Comparison of ENCODE assay signal across 24 mouse cellular contexts in the genomic region with DNA sequence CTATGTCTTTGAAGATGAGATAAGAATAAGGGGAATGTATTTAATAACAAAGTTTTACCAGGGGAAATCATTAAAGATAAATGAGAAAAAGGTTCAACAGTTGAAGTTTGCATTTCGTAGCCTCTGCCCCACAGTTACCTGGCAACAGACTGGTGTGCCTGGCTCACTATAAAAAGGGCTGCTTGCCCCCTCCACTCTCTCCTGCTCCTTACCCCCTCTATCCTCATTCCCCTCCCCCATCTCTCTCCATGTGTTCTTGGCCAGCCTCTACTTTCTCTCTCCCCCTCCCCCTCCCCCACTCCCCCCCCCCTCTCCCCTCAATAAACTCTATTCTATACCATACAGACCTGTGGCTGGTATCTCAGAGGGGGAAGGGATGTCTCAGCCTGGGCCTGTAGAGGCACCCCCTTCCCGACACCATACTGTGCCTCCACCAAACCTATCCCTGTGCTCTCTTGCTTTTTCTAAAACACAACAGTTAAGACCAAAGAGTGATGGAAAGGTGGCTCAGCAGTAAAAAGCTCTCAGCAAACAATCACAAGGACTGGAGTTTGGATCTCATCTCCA. TPM values are rescaled to one million over a fixed set of nuclear protein-coding genes. Genes with fewer than 3 reads are reported as not detected.
DNase-seq lines count a peak whose midpoint lies in the region; ATAC-seq lines count a peak whose summit lies in the region.
"Had no signal": no experiment of that assay in that cellular context is flagged by ENCODE, and none has a peak within 500 bp of the region (broad histone marks: within the 10 kb centered on the region; RNA-seq: fewer than 3 reads in every experiment).

No protein-coding gene starts in this region.

- H3K27me3 ChIP-seq in embryonic facial prominence, embryonic 11.5 days (ENCODE audit: control insufficient read depth, insufficient read depth, low read length), result no peaks in the 10 kb centered on the region
- no peaks in the 10 kb centered on the region for H3K27me3 ChIP-seq in embryonic facial prominence, embryonic 10.5 days (replicated peaks; ENCODE audit: low read depth, poor library complexity, severe bottlenecking)
- no peaks in the 10 kb centered on the region for H3K27me3 ChIP-seq in limb, embryonic 11.5 days (ENCODE audit: control insufficient read depth, insufficient read depth, low read length)
- no peaks in the 10 kb centered on the region for H3K27me3 ChIP-seq in limb, embryonic 10.5 days (ENCODE audit: low read depth, poor library complexity, severe bottlenecking)
- no peaks in the 10 kb centered on the region for H3K27me3 ChIP-seq in embryonic facial prominence, embryonic 12.5 days
- H3K27me3 ChIP-seq in midbrain, embryonic 12.5 days, result no peaks in the 10 kb centered on the region
- H3K27me3 ChIP-seq: forebrain, embryonic 13.5 days; intestine, embryonic 15.5 days; lung, embryonic 15.5 days; megakaryocyte, embryonic 14.5 days had no signal

- H3K9ac ChIP-seq in embryonic facial prominence, embryonic 11.5 days (replicated peaks; ENCODE audit: low read length), result no peak overlapping the region
- no peak overlapping the region for H3K9ac ChIP-seq in limb, embryonic 11.5 days (ENCODE audit: low read length)
- H3K9ac ChIP-seq in embryonic facial prominence, embryonic 12.5 days, result no peak overlapping the region
- H3K9ac ChIP-seq in midbrain, embryonic 12.5 days (replicated peaks), result no peak overlapping the region
- H3K9ac ChIP-seq: forebrain, embryonic 13.5 days; intestine, embryonic 15.5 days; liver, embryonic 13.5 days; lung, embryonic 15.5 days had no signal

- H3K4me3 ChIP-seq in embryonic facial prominence, embryonic 11.5 days (ENCODE audit: low read depth, low read length), result no peak overlapping the region
- no peak overlapping the region for H3K4me3 ChIP-seq in embryonic facial prominence, embryonic 10.5 days
- no peak overlapping the region for H3K4me3 ChIP-seq in limb, embryonic 11.5 days (ENCODE audit: low read depth, low read length)
- H3K4me3 ChIP-seq in limb, embryonic 10.5 days, result no peak overlapping the region
- no peak overlapping the region for H3K4me3 ChIP-seq in embryonic facial prominence, embryonic 12.5 days
- H3K4me3 ChIP-seq in midbrain, embryonic 12.5 days, result no peak overlapping the region
- H3K4me3 ChIP-seq: forebrain, embryonic 13.5 days; heart, embryonic 10.5 days; intestine, embryonic 15.5 days; layer of hippocampus, adult 2 months; liver, embryonic 13.5 days; lung, embryonic 15.5 days; megakaryocyte, embryonic 14.5 days had no signal

- H3K4me2 ChIP-seq in embryonic facial prominence, embryonic 11.5 days (ENCODE audit: low read depth, low read length), result no peak overlapping the region
- H3K4me2 ChIP-seq in limb, embryonic 11.5 days (ENCODE audit: low read depth, severe bottlenecking), result no peak overlapping the region
- no peak overlapping the region for H3K4me2 ChIP-seq in embryonic facial prominence, embryonic 12.5 days (replicated peaks)
- H3K4me2 ChIP-seq in midbrain, embryonic 12.5 days (replicated peaks), result no peak overlapping the region
- H3K4me2 ChIP-seq: forebrain, embryonic 13.5 days; intestine, embryonic 15.5 days; liver, embryonic 13.5 days; lung, embryonic 15.5 days had no signal

- WGBS in embryonic facial prominence, embryonic 11.5 days, result 52% methylated on average over 2 of the region's 2 CpGs
- WGBS in embryonic facial prominence, embryonic 10.5 days, result 54% methylated on average over 2 of the region's 2 CpGs
- WGBS in limb, embryonic 11.5 days, result 71% methylated on average over 2 of the region's 2 CpGs
- WGBS in limb, embryonic 10.5 days, result 76% methylated on average over 2 of the region's 2 CpGs
- WGBS in embryonic facial prominence, embryonic 12.5 days, result 72% methylated on average over 2 of the region's 2 CpGs
- WGBS in midbrain, embryonic 12.5 days, result 50% methylated on average over 2 of the region's 2 CpGs

- H3K27ac ChIP-seq in embryonic facial prominence, embryonic 11.5 days (replicated peaks; ENCODE audit: low read depth, low read length), result no peak overlapping the region
- no peak overlapping the region for H3K27ac ChIP-seq in embryonic facial prominence, embryonic 10.5 days (replicated peaks)
- no peak overlapping the region for H3K27ac ChIP-seq in limb, embryonic 11.5 days (replicated peaks; ENCODE audit: low read depth, low read length)
- H3K27ac ChIP-seq in limb, embryonic 10.5 days, result no peak overlapping the region
- no peak overlapping the region for H3K27ac ChIP-seq in embryonic facial prominence, embryonic 12.5 days
- H3K27ac ChIP-seq in midbrain, embryonic 12.5 days (replicated peaks), result no peak overlapping the region
- H3K27ac ChIP-seq: forebrain, embryonic 13.5 days; heart, embryonic 10.5 days; intestine, embryonic 15.5 days; layer of hippocampus, adult 2 months; liver, embryonic 13.5 days; lung, embryonic 15.5 days had no signal

- no peak for DNase-seq in embryonic facial prominence, embryonic 11.5 days (ENCODE audit: low spot score)
- no peak for DNase-seq in embryonic facial prominence, embryonic 10.5 days (ENCODE audit: low spot score)
- no peak for DNase-seq in limb, embryonic 11.5 days (ENCODE audit: low spot score)
- no peak for DNase-seq in limb, embryonic 10.5 days (ENCODE audit: low spot score)
- DNase-seq in MN1 (ENCODE audit: low spot score), result no peak
- no peak for DNase-seq in heart, postnatal 36 days
- DNase-seq: adrenal gland, postnatal 25 days; cerebellum, adult 8-10 months; cerebellum, postnatal 36 days; kidney, adult 9 months; kidney, postnatal 25 days; liver, embryonic 13.5 days; lung, postnatal 36 days; thymus, adult 18-20 months; thymus, postnatal 4 days had no signal

- intact Hi-C loops in heart, postnatal 36 days (cut with DNase I), result no loop called here

- no peaks in the 10 kb centered on the region for H3K36me3 ChIP-seq in embryonic facial prominence, embryonic 11.5 days (replicated peaks; ENCODE audit: control insufficient read depth, insufficient read depth, low read depth, low read length)
- H3K36me3 ChIP-seq in embryonic facial prominence, embryonic 10.5 days (replicated peaks), result no peaks in the 10 kb centered on the region
- no peaks in the 10 kb centered on the region for H3K36me3 ChIP-seq in limb, embryonic 11.5 days (ENCODE audit: control insufficient read depth, insufficient read depth, low read length)
- H3K36me3 ChIP-seq in limb, embryonic 10.5 days, result no peaks in the 10 kb centered on the region
- H3K36me3 ChIP-seq in embryonic facial prominence, embryonic 12.5 days, result no peaks in the 10 kb centered on the region
- no peaks in the 10 kb centered on the region for H3K36me3 ChIP-seq in midbrain, embryonic 12.5 days
- H3K36me3 ChIP-seq: heart, embryonic 10.5 days; intestine, embryonic 15.5 days; liver, embryonic 13.5 days; lung, embryonic 15.5 days had no signal

- H3K9me3 ChIP-seq in embryonic facial prominence, embryonic 11.5 days (replicated peaks; ENCODE audit: control insufficient read depth, low read length), result no peaks in the 10 kb centered on the region
- H3K9me3 ChIP-seq in embryonic facial prominence, embryonic 10.5 days, result no peaks in the 10 kb centered on the region
- no peaks in the 10 kb centered on the region for H3K9me3 ChIP-seq in limb, embryonic 11.5 days (ENCODE audit: control insufficient read depth, low read length)
- H3K9me3 ChIP-seq in limb, embryonic 10.5 days (replicated peaks), result no peaks in the 10 kb centered on the region
- no peaks in the 10 kb centered on the region for H3K9me3 ChIP-seq in embryonic facial prominence, embryonic 12.5 days
- H3K9me3 ChIP-seq in midbrain, embryonic 12.5 days, result no peaks in the 10 kb centered on the region
- H3K9me3 ChIP-seq: forebrain, embryonic 13.5 days; heart, embryonic 10.5 days; intestine, embryonic 15.5 days; liver, embryonic 13.5 days; lung, embryonic 15.5 days; megakaryocyte, embryonic 14.5 days had no signal

- no peaks in the 10 kb centered on the region for H3K4me1 ChIP-seq in embryonic facial prominence, embryonic 11.5 days (ENCODE audit: control insufficient read depth, insufficient read depth, low read length)
- H3K4me1 ChIP-seq in embryonic facial prominence, embryonic 10.5 days, result peaks cover 7% of the 10 kb centered on the region
- H3K4me1 ChIP-seq in limb, embryonic 11.5 days (ENCODE audit: control insufficient read depth, insufficient read depth, low read length), result no peaks in the 10 kb centered on the region
- peaks cover 14% of the 10 kb centered on the region for H3K4me1 ChIP-seq in limb, embryonic 10.5 days
- H3K4me1 ChIP-seq in embryonic facial prominence, embryonic 12.5 days, result peaks cover 5% of the 10 kb centered on the region; the same call in 1 of the 2 replicates
- peaks cover 4% of the 10 kb centered on the region; the same call in 1 of the 2 replicates for H3K4me1 ChIP-seq in midbrain, embryonic 12.5 days
- H3K4me1 ChIP-seq: forebrain, embryonic 13.5 days; intestine, embryonic 15.5 days; liver, embryonic 13.5 days; megakaryocyte, embryonic 14.5 days had no signal

- ATAC-seq in embryonic facial prominence, embryonic 11.5 days (replicated peaks; ENCODE audit: insufficient number of reproducible peaks, low FRiP score, low TSS enrichment, low read depth), result peak; percentile 73; the same call in 1 of the 2 replicates
- ATAC-seq in limb, embryonic 11.5 days (ENCODE audit: insufficient number of reproducible peaks, low FRiP score, low TSS enrichment, low read depth), result peak; percentile 60; the same call in 1 of the 2 replicates
- 0 out of 2 replicates have a peak, but pooled peaks have one; percentile 52 for ATAC-seq in embryonic facial prominence, embryonic 12.5 days (ENCODE audit: insufficient number of reproducible peaks, insufficient read depth, low FRiP score, low TSS enrichment)
- peak; percentile 47; the same call in 1 of the 2 replicates for ATAC-seq in midbrain, embryonic 12.5 days (ENCODE audit: low FRiP score, low read depth)
- ATAC-seq: forebrain, embryonic 13.5 days; intestine, embryonic 15.5 days had no signal

RNA-seq across cellular contexts. Expression of a gene that starts 35.6 kb away (rescaled TPM):
- 0.81 and 1.3 TPM in 2 replicates for polyA plus RNA-seq in embryonic facial prominence, embryonic 11.5 days (2014; fragmentation: Nextera tagmentation; extraction: Ambion mirVana)
- 0.57 and 0.76 TPM in 2 replicates for polyA plus RNA-seq in embryonic facial prominence, embryonic 10.5 days (2016; fragmentation: Nextera tagmentation; extraction: Ambion mirVana)
- 1.0 and 1.8 TPM in 2 replicates for polyA plus RNA-seq in limb, embryonic 11.5 days (2014; fragmentation: Nextera tagmentation; extraction: Ambion mirVana)
- 0.26 and 1.2 TPM in 2 replicates for polyA plus RNA-seq in limb, embryonic 10.5 days (2016; fragmentation: Nextera tagmentation; extraction: Ambion mirVana)
- 2.7 and 3.2 TPM in 2 replicates for polyA plus RNA-seq in embryonic facial prominence, embryonic 12.5 days (2016; fragmentation: Nextera tagmentation; extraction: Ambion mirVana)
- 2.4 and 3.2 TPM in 2 replicates for polyA plus RNA-seq in midbrain, embryonic 12.5 days (2016; fragmentation: Nextera tagmentation; extraction: Ambion mirVana)
- 100 to 1,000 TPM; 117 to 127 TPM for total RNA-seq in heart, postnatal 36 days (2021)
- total RNA-seq: granulocyte monocyte progenitor cell, adult 5-6 weeks had no signal
